Mouse (Mus musculus) myocyte (in vitro differentiated cells): ENCODE results near the gene Pi4ka.

Experiments
- CEBPB ChIP-seq: IDR thresholded peaks from 2 replicates; pipeline ENCODE4 v1.6.1; 2011; ENCODE audit warnings: mild to moderate bottlenecking, moderate library complexity; ENCODE audit not compliant: poor library complexity, insufficient read depth, severe bottlenecking
- E2F4 ChIP-seq: IDR thresholded peaks from one replicate; pipeline ENCODE4 v1.6.1; 2011; ENCODE audit warnings: mild to moderate bottlenecking, control low read depth, moderate library complexity; ENCODE audit not compliant: insufficient read depth
- MAX ChIP-seq: IDR thresholded peaks from one replicate; pipeline ENCODE4 v1.6.1; 2011; ENCODE audit warnings: low read depth, mild to moderate bottlenecking, control low read depth
- MYOG ChIP-seq, 3 experiments: IDR thresholded peaks; one replicate each; pipeline ENCODE4 v1.6.1; 2011; ENCODE audit warnings: control low read depth in 2 of 3, low read depth in 2 of 3, mild to moderate bottlenecking in 2 of 3; ENCODE audit not compliant: insufficient read length in 2 of 3, control insufficient read depth in 1 of 3, insufficient read depth in 1 of 3
- POLR2A ChIP-seq: IDR thresholded peaks from one replicate; pipeline ENCODE4 v1.6.1; 2011; ENCODE audit warnings: low read depth, mild to moderate bottlenecking, control low read depth, moderate library complexity; ENCODE audit not compliant: insufficient read length
- POLR2AphosphoS2 ChIP-seq: IDR thresholded peaks from one replicate; pipeline ENCODE4 v1.6.1; 2011; ENCODE audit warnings: low read depth, control low read depth; ENCODE audit not compliant: insufficient read length
- REST ChIP-seq: IDR thresholded peaks from one replicate; pipeline ENCODE4 v1.6.1; 2011; ENCODE audit warnings: mild to moderate bottlenecking, control low read depth, moderate library complexity; ENCODE audit not compliant: insufficient read depth, insufficient read length
- SRF ChIP-seq: IDR thresholded peaks from one replicate; pipeline ENCODE4 v1.6.1; 2011; ENCODE audit warnings: low read depth; ENCODE audit not compliant: control insufficient read depth, insufficient read length
- TCF12 ChIP-seq: IDR thresholded peaks from one replicate; pipeline ENCODE4 v1.6.1; 2011; ENCODE audit warnings: mild to moderate bottlenecking, control low read depth; ENCODE audit not compliant: poor library complexity, insufficient read depth, severe bottlenecking
- TCF3 ChIP-seq: IDR thresholded peaks from one replicate; pipeline ENCODE4 v1.6.1; 2011; ENCODE audit warnings: low read depth, control low read depth; ENCODE audit not compliant: insufficient read length

DNA sequence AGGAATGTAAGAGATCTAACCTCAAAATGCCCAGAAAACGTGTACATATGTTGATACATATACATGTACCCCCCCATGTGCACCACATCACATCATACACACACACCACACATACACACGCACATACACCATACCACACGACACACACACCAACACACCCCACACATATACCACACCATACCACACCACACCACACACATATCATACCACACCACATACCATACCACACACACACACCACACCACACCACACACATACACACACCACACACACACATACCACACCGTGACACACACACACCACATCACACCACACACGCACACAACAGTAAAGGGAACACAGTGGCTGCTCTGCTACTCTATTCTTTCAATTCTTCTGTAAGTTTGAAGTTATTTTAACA, 74.3 kb downstream of the Pi4ka start:
- TF ChIP-seq POLR2A, result no peak
- no peak for TF ChIP-seq CEBPB
- no peak for TF ChIP-seq TCF12
- TF ChIP-seq TCF3, result no peak
- no peak for TF ChIP-seq REST
- TF ChIP-seq E2F4, result no peak
- no peak for TF ChIP-seq MAX
- TF ChIP-seq POLR2AphosphoS2, result no peak
- no peak for TF ChIP-seq SRF
- no peak for TF ChIP-seq MYOG (IDR thresholded peaks at IDR 0.05; ENCODE audit: control insufficient read depth in 1 of 3, insufficient read depth in 1 of 3, insufficient read length in 2 of 3, low read depth in 2 of 3)
